Mouse (Mus musculus): ENCODE results near the gene Plscr3.

The Plscr3 gene

DNA sequence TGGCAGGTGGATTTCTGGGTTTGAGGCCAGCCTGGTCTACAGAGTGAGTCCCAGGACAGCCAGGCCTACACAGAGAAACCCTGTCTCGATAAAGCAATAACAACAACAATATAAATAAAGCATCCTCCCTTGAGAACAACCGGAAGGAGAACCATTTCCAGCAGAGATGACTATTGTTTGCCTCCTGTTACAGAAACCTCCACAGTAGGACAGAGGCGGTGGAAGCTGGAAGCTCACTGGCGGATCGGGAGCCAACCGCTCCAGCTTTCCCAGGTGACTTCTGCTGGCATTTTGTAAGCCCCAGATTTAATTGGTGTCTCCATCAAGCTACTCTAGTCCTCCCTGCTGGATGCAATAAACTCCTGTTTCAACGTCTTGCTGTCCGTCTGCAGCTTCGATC lies 19.4 kb downstream of the Plscr3 start:
- DNase-seq (ENCODE audit: low read depth) = no peak

DNA sequence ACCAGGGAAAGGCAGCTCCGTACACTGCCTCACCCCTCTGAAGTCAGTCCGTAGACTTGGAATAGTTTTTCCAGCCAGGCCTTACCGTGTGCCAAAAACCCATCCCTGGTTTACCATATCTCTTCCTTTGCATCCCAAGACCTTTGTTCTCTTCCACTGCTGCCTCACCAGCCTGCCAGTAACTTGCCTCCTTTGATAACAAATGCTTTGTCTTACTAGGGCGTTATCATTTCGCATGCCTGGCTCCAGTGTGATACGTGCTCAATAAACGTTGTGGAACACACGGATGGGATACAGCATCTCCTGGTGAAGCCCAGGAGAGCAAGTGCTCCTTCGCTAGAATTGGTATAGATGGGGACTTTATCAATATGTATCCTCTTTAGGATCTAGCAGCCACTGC lies 21.2 kb downstream of the Plscr3 start:
- DNase-seq (ENCODE audit: low read depth) = no peak

GRCm38 (mm10) chr11:69870289-69871069 lies 24.3 kb downstream of the Plscr3 start:
- DNase-seq (ENCODE audit: low read depth) = no peak

DNA sequence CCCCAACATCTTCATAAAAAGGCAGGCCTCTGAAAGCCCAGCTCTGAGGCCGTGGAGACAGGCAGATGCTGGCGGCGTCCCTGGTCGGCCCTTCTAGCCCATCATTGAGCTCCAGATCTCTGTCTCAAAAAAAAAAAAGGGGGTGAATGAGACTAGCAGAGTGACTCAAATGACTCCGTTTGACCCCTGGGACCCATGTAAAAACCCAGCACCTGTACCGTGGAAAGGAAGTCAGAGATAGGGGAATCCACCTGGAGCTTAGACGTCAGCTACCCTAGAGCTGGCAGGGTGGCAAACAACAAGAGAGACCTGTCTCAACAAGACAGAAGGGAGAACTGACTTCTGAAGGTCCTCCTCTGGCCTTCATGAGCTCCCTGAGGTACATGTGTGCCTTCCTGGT lies 25.6 kb downstream of the Plscr3 start:
- DNase-seq (ENCODE audit: low read depth) = no peak

DNA sequence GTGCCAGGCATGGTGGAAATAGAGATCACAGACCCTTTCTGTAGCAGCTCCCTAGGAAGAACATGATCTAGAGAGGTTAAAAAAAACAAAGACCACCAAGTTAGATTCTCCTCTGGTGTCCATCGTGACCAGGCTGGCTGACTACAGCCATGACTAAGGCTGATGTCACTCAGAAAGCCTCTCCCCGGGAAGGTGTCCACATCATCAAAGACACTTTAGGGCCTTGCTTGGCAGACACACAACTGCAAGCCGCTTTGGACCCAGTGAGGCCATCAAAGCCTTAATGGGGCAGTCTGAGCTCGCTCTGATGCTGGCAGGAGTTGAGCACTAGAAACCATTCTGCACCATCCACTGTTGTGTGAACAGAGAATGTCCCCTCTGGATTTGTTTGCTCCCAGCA lies 26.3 kb downstream of the Plscr3 start:
- no peak for DNase-seq (ENCODE audit: low read depth)

DNA sequence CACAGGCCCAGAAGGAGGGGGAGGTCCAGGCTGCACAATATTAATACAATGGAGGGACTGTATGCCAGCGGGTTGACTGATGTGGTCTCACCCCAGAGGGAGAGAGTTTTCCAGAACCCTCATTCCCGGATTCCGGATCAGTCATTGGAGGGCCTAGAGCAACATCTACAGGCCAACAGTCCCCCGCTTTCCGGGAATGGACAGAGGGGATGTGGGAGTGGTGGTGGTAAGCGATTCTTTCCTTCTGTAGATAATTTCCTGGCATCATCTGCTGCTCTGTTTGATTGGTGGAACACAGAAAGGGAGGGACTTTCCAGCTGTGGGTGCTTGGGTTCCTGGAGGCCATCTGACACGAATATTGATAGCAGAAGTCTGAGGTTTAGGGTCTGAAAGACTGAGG lies 30.0 kb downstream of the Plscr3 start:
- no peak for DNase-seq (ENCODE audit: low read depth)

GRCm38 (mm10) chr11:69876867-69877266 lies 30.7 kb downstream of the Plscr3 start:
- peak; percentile 94 for DNase-seq (ENCODE audit: low read depth)

DNA sequence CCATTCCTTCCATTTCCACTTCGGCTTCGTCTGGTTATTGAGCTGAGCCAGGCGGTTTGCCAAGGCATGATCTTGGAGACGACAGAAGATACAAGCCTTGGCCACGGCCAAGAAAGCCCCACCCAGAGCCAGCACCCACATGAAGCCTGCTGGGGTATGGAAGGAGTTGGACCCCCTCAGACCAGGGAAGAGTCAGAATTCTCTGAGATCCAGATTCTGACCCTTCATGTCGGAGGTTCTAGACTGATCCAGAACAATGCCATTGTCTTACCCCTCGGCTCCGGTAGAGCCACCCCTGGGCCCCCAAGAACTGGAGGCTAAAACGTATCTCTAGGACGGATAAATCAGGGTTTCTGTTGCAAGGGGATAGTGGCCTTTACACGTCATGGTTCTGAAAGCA lies 31.7 kb downstream of the Plscr3 start, which contains the start of gene Tmem95:
TSS of gene Tmem95 (minus strand) at position 141 of the 400 bp plus-strand sequence.
- no peak for DNase-seq (ENCODE audit: low read depth)

DNA sequence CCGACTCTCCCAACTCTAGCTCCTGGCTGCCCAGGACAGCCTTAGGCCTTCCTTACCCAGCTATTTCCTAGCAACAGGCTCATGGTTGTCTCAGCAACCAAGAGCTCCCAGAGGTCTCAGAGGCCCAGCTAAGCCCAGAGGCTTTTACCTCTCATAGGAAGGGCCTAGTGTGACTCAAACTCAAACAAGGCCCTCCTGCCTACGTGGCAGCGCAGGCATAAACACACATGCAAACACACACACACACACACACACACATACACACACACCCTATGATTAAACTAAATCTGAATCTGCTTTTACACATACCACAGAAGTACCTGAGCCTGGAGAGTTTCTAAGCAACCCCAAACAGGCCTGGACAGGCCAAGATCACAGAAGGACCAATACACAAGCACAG lies 32.2 kb downstream of the Plscr3 start:
- no peak for DNase-seq (ENCODE audit: low read depth)

GRCm38 (mm10) chr11:69878952-69879351 lies 32.8 kb downstream of the Plscr3 start:
- DNase-seq (ENCODE audit: low read depth) = no peak

GRCm38 (mm10) chr11:69879711-69880110 lies 33.5 kb downstream of the Plscr3 start:
- DNase-seq (ENCODE audit: low read depth) = no peak

DNA sequence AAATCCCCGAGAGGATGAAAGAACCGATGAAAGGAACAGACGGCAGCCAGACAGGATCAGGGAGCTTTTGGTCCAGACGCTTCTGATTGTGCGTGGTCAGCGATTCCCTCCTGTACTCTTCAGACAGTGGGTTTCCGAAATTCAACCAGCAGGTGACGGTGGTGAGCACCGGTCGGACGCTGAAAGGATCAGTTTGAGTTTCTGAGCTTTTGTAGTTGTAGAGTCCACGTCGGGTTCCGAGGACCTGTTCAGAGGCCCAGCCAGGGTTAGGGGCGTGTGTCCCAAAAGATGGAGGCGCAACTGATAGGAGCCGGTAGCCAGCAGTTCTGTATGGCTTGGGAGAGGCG lies 34.3 kb downstream of the Plscr3 start:
- no peak for DNase-seq (ENCODE audit: low read depth)

GRCm38 (mm10) chr11:69880853-69881603 lies 34.9 kb downstream of the Plscr3 start, which contains the start of gene Kctd11:
Gene Kctd11 (minus strand): TSS chr11:69881406.
- peak; percentile 72 for DNase-seq (ENCODE audit: low read depth)

GRCm38 (mm10) chr11:69881787-69882670 lies 35.9 kb downstream of the Plscr3 start:
- DNase-seq (ENCODE audit: low read depth) = no peak

DNA sequence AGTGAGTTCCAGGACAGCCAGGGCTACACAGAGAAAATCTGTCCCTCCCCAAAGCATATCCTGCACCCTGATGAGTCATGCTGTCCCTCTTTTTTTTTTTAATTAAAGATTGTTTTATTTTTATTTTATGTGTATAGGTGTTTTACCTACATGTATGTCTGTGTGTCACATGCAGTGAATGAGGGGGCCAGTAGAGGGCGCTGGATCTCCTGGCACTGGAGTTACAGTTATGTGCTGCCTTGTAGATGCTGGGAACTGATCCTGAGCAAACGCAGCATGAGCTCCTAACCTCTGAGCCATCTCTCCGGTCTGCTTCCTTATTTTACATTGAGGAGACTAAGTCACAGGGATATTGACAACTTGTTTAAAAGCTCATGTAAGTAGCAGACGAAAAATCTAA lies 36.9 kb downstream of the Plscr3 start:
- DNase-seq (ENCODE audit: low read depth) = no peak

GRCm38 (mm10) chr11:69883527-69884151 lies 37.5 kb downstream of the Plscr3 start:
- no peak for DNase-seq (ENCODE audit: low read depth)

GRCm38 (mm10) chr11:69884240-69884639 lies 38.1 kb downstream of the Plscr3 start:
- DNase-seq (ENCODE audit: low read depth) = no peak

GRCm38 (mm10) chr11:69884663-69885062 lies 38.5 kb downstream of the Plscr3 start:
- no peak for DNase-seq (ENCODE audit: low read depth)

DNA sequence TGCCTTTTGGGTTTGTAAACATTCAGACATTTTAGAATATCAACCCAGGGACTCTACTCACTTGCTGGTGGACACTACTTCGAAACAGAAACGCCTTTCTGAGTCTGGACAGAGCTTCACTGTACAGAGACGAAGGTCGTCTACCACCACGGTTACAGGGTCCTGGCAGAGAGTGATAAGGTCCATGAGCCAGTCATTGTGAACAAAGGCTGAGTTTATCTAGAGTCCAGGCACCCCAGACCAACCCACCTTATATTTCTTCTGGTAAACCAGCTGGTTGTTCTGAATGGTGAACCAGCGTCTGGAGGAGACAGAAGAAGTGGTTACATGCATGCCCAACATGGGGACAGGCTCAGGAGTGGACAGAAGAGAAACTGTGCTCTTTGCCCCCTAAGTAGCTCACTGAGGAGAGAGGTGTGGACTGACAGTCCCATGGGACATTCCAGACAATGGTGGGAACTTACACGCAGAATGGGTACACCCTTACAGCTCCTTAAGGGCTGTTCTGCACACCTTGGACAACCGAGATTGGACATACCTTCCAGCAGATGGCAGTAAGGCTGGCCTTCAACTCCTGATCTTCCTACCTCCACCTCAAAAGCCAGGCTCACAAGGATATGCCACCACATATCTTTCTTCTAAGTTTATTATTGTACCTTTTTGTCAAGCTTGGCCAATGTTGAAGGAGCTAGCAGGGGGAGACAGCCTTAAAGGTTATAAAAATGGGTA lies 40.9 kb downstream of the Plscr3 start:
- DNase-seq (ENCODE audit: low read depth) = no peak

GRCm38 (mm10) chr11:69891482-69891881 lies 45.3 kb downstream of the Plscr3 start:
- no peak for DNase-seq (ENCODE audit: low read depth)

- no peak for DNase-seq (ENCODE audit: low read depth)
Observed at GRCm38 (mm10) chr11:69894671-69895070, 48.5 kb downstream of the Plscr3 start.
